Mouse (Mus musculus) C2C12 (cell line): ENCODE measurements around the gene Wwp2.

Experiments used
- CTCF ChIP-seq: IDR thresholded peaks from one replicate; pipeline ENCODE4 v1.5.1; 2011; ENCODE audit not compliant: control insufficient read depth, insufficient read depth, insufficient read length
- MAX ChIP-seq: IDR thresholded peaks from one replicate; pipeline ENCODE4 v1.6.1; 2011; ENCODE audit warnings: mild to moderate bottlenecking, control low read depth
- USF1 ChIP-seq: IDR thresholded peaks from one replicate; pipeline ENCODE4 v1.6.1; 2011; ENCODE audit warnings: low read depth, mild to moderate bottlenecking, control low read depth, moderate library complexity

DNA sequence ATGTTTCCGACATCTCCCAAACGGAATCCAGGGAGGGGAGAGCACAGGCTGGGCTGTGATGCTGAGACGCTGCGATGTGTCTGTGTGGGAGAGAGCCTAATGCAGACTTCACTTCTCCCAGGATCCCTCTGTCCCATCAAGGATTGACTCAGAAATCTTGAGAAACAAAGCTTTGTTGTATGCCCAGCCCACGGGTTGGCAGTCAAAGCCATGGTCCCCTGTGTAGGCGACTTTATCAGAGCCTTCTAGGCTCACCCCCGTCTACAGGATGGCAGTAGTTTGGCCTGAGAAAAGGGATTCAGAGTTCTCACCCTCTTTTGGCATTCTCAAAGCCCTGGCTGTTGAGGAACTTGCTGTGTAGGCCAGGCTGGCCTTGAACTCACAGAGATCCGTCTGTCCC is 142.4 kb downstream of the Wwp2 start:
- no peak for TF ChIP-seq CTCF
- no peak for TF ChIP-seq MAX
- TF ChIP-seq USF1 = no peak
